Mouse (Mus musculus) mesoderm, embryonic 11.5 days (tissue): ENCODE measurements around the gene Olfr283.
"Not testable (repeated sequence)": the region's sequence is repeated elsewhere in the genome, so short reads cannot be mapped to it uniquely, and the experiment has no call there.

Experiments
- DNase-seq: peaks from one replicate; pipeline ENCODE4 v3.0.0-alpha.2; 2012; ENCODE audit warnings: low read depth, low spot score

Olfr283 gene

DNA sequence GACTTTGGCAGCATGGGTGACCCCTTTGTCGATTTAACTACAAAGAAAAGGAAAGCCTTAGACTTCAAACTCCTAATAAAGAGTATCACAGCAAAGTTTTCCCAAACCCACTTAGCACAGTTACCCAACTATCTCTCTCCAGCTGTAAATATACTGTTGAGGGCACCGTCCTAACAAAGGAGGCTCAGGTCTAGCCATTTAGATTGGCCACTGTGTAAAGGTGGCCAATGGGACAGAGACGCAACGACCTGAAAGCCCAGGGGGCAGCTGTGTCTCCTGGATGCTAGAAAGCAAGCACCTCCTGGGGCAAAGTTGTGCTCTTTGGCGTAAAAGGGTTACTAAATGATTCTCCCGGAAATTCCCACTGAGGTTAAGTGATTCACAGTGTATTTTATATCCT is at the start of gene Olfr283:
Gene Olfr283, minus strand, starts transcription at position 101 of the 400 bp plus-strand sequence.
- DNase-seq: no peak

- DNase-seq: no peak
These were observed 44.4 kb upstream of the Olfr283 start for GRCm38 (mm10) chr15:98425188-98425587.

DNA sequence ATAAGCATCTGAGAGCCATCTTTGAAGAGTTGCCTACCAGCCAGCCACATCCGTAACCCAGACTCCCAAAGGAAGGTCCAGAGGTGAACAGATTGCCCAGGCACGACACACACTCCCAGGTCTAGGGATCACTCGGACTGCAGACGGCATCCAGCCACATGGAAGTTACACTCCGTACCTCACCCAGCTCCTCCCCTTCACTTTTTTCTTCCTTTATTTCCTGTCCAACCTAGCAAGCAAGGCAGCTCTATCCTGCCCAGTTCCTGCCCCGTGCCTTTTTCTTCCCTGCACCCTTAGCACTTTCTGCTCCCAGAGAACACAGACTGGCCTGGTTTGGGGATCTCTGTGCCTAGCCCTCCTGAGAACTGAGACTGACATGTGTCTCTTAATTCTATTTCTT is 44.0 kb upstream of the Olfr283 start:
- no peak for DNase-seq

- DNase-seq: no peak
These were observed 43.6 kb upstream of the Olfr283 start for GRCm38 (mm10) chr15:98424326-98424725.

GRCm38 (mm10) chr15:98420897-98421296 is 40.2 kb upstream of the Olfr283 start:
- DNase-seq: no peak

DNA sequence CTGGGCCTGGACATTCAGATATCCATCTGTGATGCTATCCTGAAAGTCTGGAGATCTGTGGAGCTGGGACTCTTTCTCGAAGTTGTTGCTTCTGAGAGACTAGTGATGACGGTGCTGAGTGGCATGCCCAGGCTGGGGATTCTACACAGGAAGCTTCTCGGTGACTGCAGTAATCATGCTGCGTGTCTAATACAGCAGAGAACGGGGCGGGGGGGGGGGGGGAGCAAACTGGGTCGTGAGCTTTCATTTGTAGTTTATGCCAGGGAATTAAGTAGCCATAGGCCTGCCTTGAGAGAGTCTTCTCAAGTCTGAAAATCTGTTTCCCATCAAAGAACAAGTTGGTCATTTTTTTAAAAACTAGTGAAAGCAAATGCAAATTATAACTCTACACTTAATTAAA is 37.4 kb upstream of the Olfr283 start:
- no peak for DNase-seq

- peak; percentile 32 for DNase-seq
These were observed 36.5 kb upstream of the Olfr283 start for GRCm38 (mm10) chr15:98417285-98417684.

- DNase-seq: not testable (repeated sequence)
These were observed 36.1 kb upstream of the Olfr283 start for GRCm38 (mm10) chr15:98416802-98417201.

DNA sequence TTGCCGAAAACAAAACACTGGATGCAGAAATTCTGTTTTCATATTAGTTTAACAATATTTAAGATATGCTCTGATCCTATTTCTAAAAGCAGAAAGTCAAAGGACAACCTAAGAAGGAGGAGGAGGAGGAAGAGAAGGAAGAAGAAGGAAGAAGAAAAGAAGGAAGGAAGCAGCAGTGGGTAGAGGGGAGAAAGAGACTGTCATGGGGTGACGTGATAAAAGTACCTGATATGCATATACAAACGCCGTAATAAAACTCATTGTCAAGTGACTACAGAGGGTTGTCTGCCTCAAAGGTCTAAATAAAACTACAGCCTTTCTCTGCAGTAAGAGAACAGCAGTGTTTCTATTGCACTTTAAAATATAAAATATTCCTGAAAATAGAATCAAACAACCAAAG is 35.2 kb upstream of the Olfr283 start:
- no peak for DNase-seq

GRCm38 (mm10) chr15:98410249-98410648 is 29.5 kb upstream of the Olfr283 start:
- DNase-seq: no peak

DNA sequence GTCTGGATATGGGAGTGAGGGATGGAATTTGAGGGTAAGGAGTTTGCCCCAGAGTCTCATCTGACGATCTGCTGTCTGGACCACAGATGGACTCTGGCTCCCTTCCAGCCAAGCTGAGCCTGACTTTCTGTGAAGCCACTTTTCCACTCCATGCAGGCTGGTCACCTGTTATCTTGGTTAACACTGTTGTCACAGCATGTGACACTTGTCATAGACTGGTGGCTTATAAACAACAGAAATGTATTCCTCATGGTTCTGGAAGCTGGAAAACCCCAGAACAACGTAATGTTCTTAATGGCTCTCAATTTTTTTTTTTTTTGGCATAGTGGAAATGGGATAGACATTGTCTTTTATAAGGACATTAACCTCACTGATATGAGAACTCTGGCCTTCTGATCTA is 28.9 kb upstream of the Olfr283 start:
- no peak for DNase-seq

DNA sequence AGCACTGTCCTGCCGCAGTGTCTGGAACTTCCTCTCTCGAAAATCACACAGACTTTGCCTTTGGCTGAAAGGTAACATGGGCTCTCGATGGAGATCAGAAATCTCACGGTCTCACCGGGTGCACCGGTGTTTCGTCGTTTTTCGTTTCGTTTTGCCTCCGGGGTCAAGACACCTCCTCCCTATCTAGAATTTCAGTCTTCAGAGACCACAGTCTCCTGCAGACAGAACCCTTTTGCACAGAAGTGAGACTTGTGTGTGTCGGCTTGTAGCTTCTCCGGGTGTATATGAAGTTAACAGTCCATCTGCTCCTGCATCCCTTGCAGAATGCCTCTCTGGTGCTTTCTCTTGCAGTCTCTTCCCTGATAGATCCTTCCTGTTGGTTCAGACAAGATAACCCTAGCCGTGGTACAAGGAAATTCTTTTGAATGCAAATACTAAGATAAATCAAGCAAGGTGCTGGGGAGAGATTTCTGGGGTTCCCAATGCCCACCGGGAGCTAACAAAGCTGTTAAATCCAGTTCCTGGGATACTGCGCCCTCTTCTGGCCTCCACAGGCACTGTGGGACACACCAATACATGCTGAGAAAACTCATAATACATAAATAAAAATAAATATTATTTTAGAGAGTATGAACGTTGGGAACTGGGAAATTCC is 27.8 kb upstream of the Olfr283 start:
- no peak for DNase-seq

DNA sequence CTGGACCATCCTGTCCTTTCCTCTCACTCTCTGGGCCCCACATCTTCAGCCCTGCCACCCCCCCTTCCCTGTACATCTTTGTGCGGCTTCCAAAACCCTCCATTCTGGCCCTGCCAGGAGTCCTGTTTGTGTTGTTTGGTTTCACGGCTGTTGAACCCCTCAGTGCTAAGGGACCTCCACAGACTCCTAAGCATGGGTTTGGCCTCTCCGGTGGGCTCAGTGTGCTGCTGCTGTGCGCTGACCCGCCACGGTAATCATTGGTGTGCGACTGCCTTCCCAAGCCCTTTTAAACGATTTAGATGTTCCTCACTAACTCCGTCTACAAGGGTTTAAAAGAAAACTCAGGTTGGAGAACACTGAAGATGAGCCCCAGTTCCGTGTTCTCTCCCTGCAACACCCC is 21.6 kb upstream of the Olfr283 start:
- DNase-seq: no peak

DNA sequence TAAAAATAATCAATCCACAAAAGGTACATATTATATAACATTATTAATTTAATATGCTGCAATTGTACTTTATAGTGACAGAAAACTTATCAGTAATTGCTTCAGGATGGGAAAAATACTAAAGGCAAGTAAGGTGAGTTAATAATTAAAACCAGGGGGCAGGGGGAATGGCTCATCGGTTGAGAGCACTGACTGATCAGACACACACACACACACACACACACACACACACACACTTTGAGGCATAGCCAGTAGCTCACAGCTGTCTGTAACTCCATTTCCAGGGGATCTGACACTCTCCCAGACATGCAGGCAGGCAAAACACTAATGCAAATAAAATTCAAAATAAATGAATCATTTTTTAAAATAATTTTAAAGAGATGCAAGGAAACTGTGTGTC is 16.4 kb upstream of the Olfr283 start:
- DNase-seq: no peak

- DNase-seq: no peak
These were observed 11.1 kb upstream of the Olfr283 start for GRCm38 (mm10) chr15:98391903-98392187.

- DNase-seq: no peak
These were observed 10.5 kb upstream of the Olfr283 start for GRCm38 (mm10) chr15:98391081-98391902.

GRCm38 (mm10) chr15:98389796-98390195 is 9.1 kb upstream of the Olfr283 start:
- peak; percentile 78 for DNase-seq

GRCm38 (mm10) chr15:98387621-98388020 is 6.9 kb upstream of the Olfr283 start:
- no peak for DNase-seq

DNA sequence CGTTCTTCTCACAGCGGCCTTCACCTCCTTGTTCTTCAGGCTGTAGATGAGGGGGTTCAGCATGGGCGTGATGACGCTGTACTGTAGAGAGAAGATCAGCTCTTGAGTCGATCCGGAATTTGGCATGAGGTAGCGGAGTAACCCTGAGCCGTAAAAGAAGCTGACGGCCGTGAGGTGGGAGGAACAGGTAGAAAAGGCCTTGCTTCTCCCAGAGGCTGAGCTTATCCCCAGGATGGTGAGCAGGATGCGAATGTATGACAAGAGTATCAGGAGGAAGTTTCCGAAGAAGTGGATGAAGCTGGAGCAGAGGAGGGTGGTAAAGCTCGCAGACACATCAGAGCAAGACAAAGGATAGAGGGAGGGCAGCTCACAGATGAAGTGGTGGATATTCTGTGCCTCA is 2.5 kb downstream of the Olfr283 start:
- DNase-seq: no peak

DNA sequence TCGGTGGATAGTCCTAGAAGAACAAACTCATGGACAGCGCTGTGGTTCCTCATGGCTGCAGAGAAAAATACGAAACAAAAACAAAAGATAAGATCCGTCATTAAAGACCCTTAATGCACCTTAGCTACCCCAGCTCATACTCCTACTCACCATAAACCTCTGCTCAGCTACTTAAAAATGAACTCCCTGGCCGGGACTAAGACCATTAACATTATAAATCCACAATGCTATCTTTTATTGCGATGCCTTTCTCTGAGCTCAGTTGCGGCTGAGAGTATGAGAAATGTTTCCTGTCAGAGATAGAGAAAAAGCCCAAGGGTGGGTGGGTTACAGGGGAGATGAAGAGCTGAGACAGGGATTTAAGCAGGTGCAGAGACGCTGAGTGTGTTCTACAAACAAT is 39.9 kb downstream of the Olfr283 start, which contains the start of gene Olfr284:
Gene Olfr284, minus strand, starts transcription at position 101 of the 400 bp plus-strand sequence.
- DNase-seq: no peak
